Mouse (Mus musculus): ENCODE results near the gene Clic1.

DNA sequence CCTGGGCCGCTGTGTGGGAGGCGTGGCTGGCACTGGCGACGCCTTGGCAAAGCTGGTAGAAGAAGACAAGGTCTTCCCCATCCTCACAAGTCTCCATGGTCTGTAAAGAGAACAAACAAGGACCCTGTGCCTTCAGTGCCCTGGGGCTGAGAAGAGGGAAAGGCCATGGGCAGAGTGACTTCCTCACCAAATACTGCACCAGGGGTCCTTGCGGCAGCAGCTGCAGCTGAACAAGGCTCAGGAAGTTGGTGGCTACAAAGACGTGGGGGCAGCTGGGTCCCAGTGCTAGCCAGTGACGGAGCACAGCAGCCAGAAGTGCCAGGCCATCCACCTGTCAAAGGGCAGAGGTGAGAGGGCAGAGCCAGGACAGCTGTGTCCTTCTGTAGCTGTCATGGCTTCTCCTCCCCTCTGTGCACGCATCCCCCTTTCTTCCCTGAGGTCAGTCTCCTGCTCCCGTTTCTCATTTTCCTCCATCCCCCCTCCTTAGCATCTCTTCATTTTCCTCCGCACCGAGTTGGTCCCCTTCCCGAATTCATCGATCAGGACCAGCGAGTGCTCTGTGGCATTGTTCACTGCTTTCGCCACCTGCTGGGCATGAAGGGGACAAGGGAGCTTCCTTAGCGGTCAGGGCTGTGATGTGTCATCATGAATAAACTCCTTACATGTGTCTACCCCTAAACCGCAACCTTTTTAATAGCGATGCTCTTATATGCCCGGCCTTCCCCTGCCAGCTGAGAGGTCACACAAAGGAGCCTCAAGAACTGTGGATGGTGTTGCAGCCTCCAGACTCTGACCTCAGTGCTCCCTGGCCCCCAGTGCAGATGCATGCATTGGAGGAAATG lies 19.9 kb upstream of the Clic1 start:
- TF ChIP-seq CTCF (IDR thresholded peaks at IDR 0.05; ENCODE audit: low read depth) (peak; percentile 70), EP300 (IDR thresholded peaks at IDR 0.05; ENCODE audit: low read depth) (no peak)

All from liver, postnatal 0 days (tissue).